Mouse (Mus musculus) ES-E14 (cell line): Measurements from ENCODE around the gene Tiam1.

Experiments
- CHD2 ChIP-seq: IDR thresholded peaks from 2 replicates; pipeline ENCODE4 v1.6.1; 2014; ENCODE audit warnings: mild to moderate bottlenecking, low read depth, low read length, inconsistent platforms
- HCFC1 ChIP-seq: IDR thresholded peaks from 2 replicates; pipeline ENCODE4 v1.6.1; 2012; ENCODE audit warnings: low read length, inconsistent platforms, borderline replicate concordance; ENCODE audit not compliant: insufficient read depth
- MAFK ChIP-seq: IDR thresholded peaks from 2 replicates; pipeline ENCODE4 v1.6.1; 2014; ENCODE audit warnings: mild to moderate bottlenecking, low read depth, low read length, inconsistent platforms; ENCODE audit not compliant: insufficient read depth
- ZC3H11A ChIP-seq: IDR thresholded peaks from 2 replicates; pipeline ENCODE4 v1.6.1; 2012; ENCODE audit warnings: low read depth, mild to moderate bottlenecking, inconsistent platforms, low read length, borderline replicate concordance
- ZNF384 ChIP-seq: IDR thresholded peaks from 2 replicates; pipeline ENCODE4 v1.6.1; 2012; ENCODE audit warnings: low read depth, low read length, inconsistent platforms

DNA sequence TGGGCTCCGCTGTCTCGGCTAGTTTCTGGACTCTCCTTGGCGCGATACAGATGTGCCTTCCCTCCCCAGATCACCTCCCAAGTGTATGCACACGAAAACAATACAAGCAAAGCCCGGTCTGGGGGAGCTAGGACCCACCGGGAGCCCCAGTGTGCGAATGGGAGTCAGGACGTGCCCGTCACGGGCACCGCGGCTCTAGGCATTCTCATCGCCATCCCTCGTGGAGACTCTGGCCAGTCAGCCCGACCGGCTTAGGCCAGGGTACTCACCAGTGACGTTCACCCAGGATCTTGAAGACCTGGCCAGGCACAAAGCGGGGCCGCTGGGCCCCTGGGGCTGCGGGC is 181 bp downstream of the Tiam1 start:
- TF ChIP-seq ZC3H11A (no peak), HCFC1 (no peak), ZNF384 (no peak), CHD2 (no peak), MAFK (no peak)
